Mouse (Mus musculus) kidney, postnatal 25 days (tissue): ENCODE results near the gene Rab31.

ENCODE experiments used
- DNase-seq, 2 experiments: peaks; one replicate each; pipeline ENCODE4 v3.0.0; 2021; ENCODE audit warnings: mixed read lengths in 2 of 2

The Rab31 gene

GRCm38 (mm10) chr17:65771951-65772934, at the start of gene Rab31:
TSS of gene Rab31 (minus strand) at chr17:65772752.
- peak; percentile 86 to 93 for DNase-seq

- DNase-seq: no peak
These were observed 47.6 kb upstream of the Rab31 start for GRCm38 (mm10) chr17:65820197-65820596.

GRCm38 (mm10) chr17:65813763-65814162, 41.2 kb upstream of the Rab31 start:
- no peak for DNase-seq

GRCm38 (mm10) chr17:65811032-65811431, 38.5 kb upstream of the Rab31 start:
- DNase-seq: no peak

GRCm38 (mm10) chr17:65806416-65806815, 33.9 kb upstream of the Rab31 start:
- no peak for DNase-seq

- no peak for DNase-seq
These were observed 33.4 kb upstream of the Rab31 start for GRCm38 (mm10) chr17:65805966-65806365.

GRCm38 (mm10) chr17:65802026-65802425, 29.5 kb upstream of the Rab31 start:
- no peak for DNase-seq

GRCm38 (mm10) chr17:65800451-65800850, 27.9 kb upstream of the Rab31 start:
- no peak for DNase-seq

- no peak for DNase-seq
These were observed 26.8 kb upstream of the Rab31 start for GRCm38 (mm10) chr17:65799353-65799752.

GRCm38 (mm10) chr17:65798446-65798845, 25.9 kb upstream of the Rab31 start:
- DNase-seq: no peak

GRCm38 (mm10) chr17:65796056-65796455, 23.5 kb upstream of the Rab31 start:
- no peak for DNase-seq

- no peak for DNase-seq
These were observed 21.7 kb upstream of the Rab31 start for GRCm38 (mm10) chr17:65794096-65794850.

- DNase-seq: no peak
These were observed 20.9 kb upstream of the Rab31 start for GRCm38 (mm10) chr17:65793307-65793930.

GRCm38 (mm10) chr17:65791161-65791560, 18.6 kb upstream of the Rab31 start:
- no peak for DNase-seq

GRCm38 (mm10) chr17:65789576-65789975, 17.0 kb upstream of the Rab31 start:
- DNase-seq: no peak

- peak; percentile 59 to 73 for DNase-seq
These were observed 16.2 kb upstream of the Rab31 start for GRCm38 (mm10) chr17:65788542-65789291.

GRCm38 (mm10) chr17:65787261-65787660, 14.7 kb upstream of the Rab31 start:
- no peak for DNase-seq

- peak in 1 of 2 experiments; percentile 48 for DNase-seq
These were observed 13.7 kb upstream of the Rab31 start for GRCm38 (mm10) chr17:65786225-65786624.

- DNase-seq: no peak
These were observed 13.2 kb upstream of the Rab31 start for GRCm38 (mm10) chr17:65785707-65786106.

GRCm38 (mm10) chr17:65784610-65785140, 12.1 kb upstream of the Rab31 start:
- DNase-seq: no peak

- DNase-seq: peak; percentile 81 to 93
These were observed 10.9 kb upstream of the Rab31 start for GRCm38 (mm10) chr17:65783182-65784161.
